In the genomic region with DNA sequence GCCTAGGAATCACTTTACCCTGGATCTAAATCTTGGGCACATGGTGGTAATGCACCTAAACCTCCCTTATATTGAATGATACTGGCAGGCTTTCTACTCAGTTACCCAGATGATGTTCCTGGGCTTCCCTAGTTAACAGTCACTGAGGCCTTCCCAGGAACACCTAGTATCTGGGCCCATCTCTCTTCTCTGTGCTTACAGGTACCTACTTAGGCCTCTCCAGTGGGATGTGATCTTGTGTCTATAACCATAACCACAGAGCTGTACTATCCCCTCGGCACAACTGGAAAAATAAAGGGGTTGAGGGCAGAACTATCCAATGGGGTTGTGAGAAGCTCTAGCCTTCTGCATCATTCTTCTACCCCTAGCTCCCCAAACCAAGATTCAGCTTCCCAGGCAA, we compare ENCODE assay signal across 26 mouse cellular contexts. TPM values are rescaled to one million over a fixed set of nuclear protein-coding genes. Genes with fewer than 3 reads are reported as not detected.
"Had no signal": no experiment of that assay in that cellular context is flagged by ENCODE, and none has a peak within 500 bp of the region (broad histone marks: within the 10 kb centered on the region; RNA-seq: fewer than 3 reads in every experiment).

No protein-coding gene starts in this region.

- H3K27me3 ChIP-seq: midbrain, embryonic 12.5 days; midbrain, embryonic 15.5 days; neural tube, embryonic 13.5 days had no signal

- H3K4me3 ChIP-seq: liver, embryonic 13.5 days; midbrain, embryonic 12.5 days; midbrain, embryonic 15.5 days; neural tube, embryonic 13.5 days had no signal

- H3K4me2 ChIP-seq: liver, embryonic 13.5 days; midbrain, embryonic 12.5 days; midbrain, embryonic 15.5 days; neural tube, embryonic 13.5 days had no signal

- DNase-seq: kidney, adult 11 months; kidney, adult 8-10 months; kidney, postnatal 25 days; liver, embryonic 13.5 days; lung, adult 2 months; lung, postnatal 14 days; lung, postnatal 4 days; retina, postnatal 1 day; right cerebral cortex, postnatal 4 days; thymus, adult 18-20 months; thymus, postnatal 4 days had no signal

- H3K9me3 ChIP-seq: liver, embryonic 13.5 days; midbrain, embryonic 12.5 days; midbrain, embryonic 15.5 days; neural tube, embryonic 13.5 days had no signal

- ATAC-seq: midbrain, embryonic 15.5 days had no signal

- H3K9ac ChIP-seq: liver, embryonic 13.5 days; midbrain, embryonic 12.5 days; midbrain, embryonic 15.5 days; neural tube, embryonic 13.5 days had no signal

- H3K27ac ChIP-seq: liver, embryonic 13.5 days; midbrain, embryonic 12.5 days; midbrain, embryonic 15.5 days; neural tube, embryonic 13.5 days; stomach, postnatal 0 days had no signal

RNA-seq across cellular contexts. Expression of a gene that starts 3.3 kb away (rescaled TPM):
- total RNA-seq: layer of hippocampus, adult 8-10 months; layer of hippocampus, postnatal 14 days; left cerebral cortex, postnatal 25 days; liver, adult 2 months; megakaryocyte, adult 5-6 weeks; neutrophil, adult 5-6 weeks had no signal
- polyA plus RNA-seq: large intestine, adult 2 months; limb, embryonic 11.5 days; limb, embryonic 14.5 days; liver, adult 2 months; liver, embryonic 13.5 days; liver, embryonic 16.5 days; lung, adult 2 months; lung, embryonic 16.5 days; stomach, postnatal 0 days had no signal
